ENCODE assay signal across 8 mouse cellular contexts in genomic region chr2:160620279-160620963, GRCm38 (mm10). TPM values are rescaled to one million over a fixed set of nuclear protein-coding genes. Genes with fewer than 3 reads are reported as not detected.
DNase-seq lines count a peak whose midpoint lies in the region; ATAC-seq and TF ChIP-seq lines count a peak whose summit lies in the region.

No protein-coding gene starts in this region.

- peak; percentile 49 for DNase-seq in adrenal gland, postnatal 14 days
- no peak for DNase-seq in adrenal gland, postnatal 36 days
- DNase-seq in 3134 (ENCODE audit: extremely low read depth, insufficient read length, low spot score) (peak; percentile 39), adipocyte (ENCODE audit: low spot score) (no peak)
- peak; percentile 24 to 40 for DNase-seq in heart, adult 2 months
- no peak for DNase-seq in liver, embryonic 11.5 days (ENCODE audit: low spot score)
- no peak for DNase-seq in cerebellum, postnatal 25 days
- DNase-seq in right cerebral cortex, postnatal 25 days: no peak

- H3K36me3 ChIP-seq in heart, adult 2 months (ENCODE audit: control insufficient read depth, insufficient read depth, low read length): peaks cover 9% of the 10 kb centered on the region
- no peaks in the 10 kb centered on the region for H3K36me3 ChIP-seq in liver, embryonic 11.5 days (ENCODE audit: control insufficient read depth, insufficient read depth, low read length)

- peak overlapping the region; percentile 59 for H3K4me2 ChIP-seq in liver, embryonic 11.5 days

- 62% methylated on average over 6 of the region's 6 CpGs for WGBS in heart, adult 2 months
- 72% methylated on average over 6 of the region's 6 CpGs for WGBS in liver, embryonic 11.5 days

- intact Hi-C loops in heart, adult 2 months (cut with DNase I): no loop called here

- no peaks in the 10 kb centered on the region for H3K9me3 ChIP-seq in liver, embryonic 11.5 days (ENCODE audit: control insufficient read depth, low read length)

- H3K27ac ChIP-seq in heart, adult 2 months: peak overlapping the region; percentile 83
- H3K27ac ChIP-seq in liver, embryonic 11.5 days (ENCODE audit: low read depth, low read length): no peak overlapping the region

- TF ChIP-seq EP300 in heart, adult 2 months (IDR thresholded peaks at IDR 0.05; ENCODE audit: insufficient read depth, low read depth, low read length): no peak

- H3K9ac ChIP-seq in heart, adult 2 months (ENCODE audit: low read depth, low read length): no peak overlapping the region
- H3K9ac ChIP-seq in liver, embryonic 11.5 days (ENCODE audit: low read depth, low read length): no peak overlapping the region

- H3K27me3 ChIP-seq in heart, adult 2 months (ENCODE audit: control insufficient read depth, insufficient read depth, low read length): no peaks in the 10 kb centered on the region
- no peaks in the 10 kb centered on the region; the same call in 1 of the 2 replicates for H3K27me3 ChIP-seq in liver, embryonic 11.5 days (replicated peaks; ENCODE audit: control insufficient read depth, insufficient read depth, low read length)

- no peak for ATAC-seq in liver, embryonic 11.5 days (replicated peaks; ENCODE audit: low FRiP score)

- TF ChIP-seq POLR2A in heart, adult 2 months (IDR thresholded peaks at IDR 0.05; ENCODE audit: insufficient read depth, low read depth, low read length): no peak

- TF ChIP-seq CTCF in heart, adult 2 months (IDR thresholded peaks at IDR 0.05): no peak

- no peak overlapping the region for H3K4me3 ChIP-seq in heart, adult 2 months
- no peak overlapping the region for H3K4me3 ChIP-seq in liver, embryonic 11.5 days (ENCODE audit: low read depth, low read length)

- peaks cover 16% of the 10 kb centered on the region for H3K4me1 ChIP-seq in heart, adult 2 months (ENCODE audit: control insufficient read depth, insufficient read depth, low read length)
- peaks cover 20% of the 10 kb centered on the region for H3K4me1 ChIP-seq in liver, embryonic 11.5 days (replicated peaks; ENCODE audit: control insufficient read depth, insufficient read depth, low read length)

- H3K79me2 ChIP-seq in heart, adult 2 months (replicated peaks; ENCODE audit: control insufficient read depth, insufficient read depth, low read length): no peaks in the 10 kb centered on the region

RNA-seq across cellular contexts. Expression of gene Top1, which starts 25.3 kb away (rescaled TPM):
- 86.3 and 97.6 TPM in 2 replicates for total RNA-seq in adrenal gland, postnatal 14 days (2021)
- 10 to 100 TPM; 79.6 to 97.2 TPM for total RNA-seq in adrenal gland, postnatal 36 days (2021)
- 10 to 100 TPM; 44.1 to 46.8 TPM for total RNA-seq in heart, adult 2 months (2021)
- polyA plus RNA-seq in heart, adult 2 months (2012; rRNA removed): 5.6 and 6.9 TPM in 2 replicates
- polyA plus RNA-seq in liver, embryonic 11.5 days (2014; fragmentation: Nextera tagmentation; extraction: Ambion mirVana): 84.1 and 89.8 TPM in 2 replicates

Comparison
In these comparisons a context has a peak if more than half of its experiments do, and no peak if none do; other contexts are left out.
1. DNase-seq: peak in adrenal gland, postnatal 14 days (single experiment), 3134 (single experiment) and heart, adult 2 months (2 of 2); none in adrenal gland, postnatal 36 days (0 of 2), liver, embryonic 11.5 days (single experiment), cerebellum, postnatal 25 days (0 of 2), right cerebral cortex, postnatal 25 days (single experiment) and adipocyte (single experiment).